Mouse (Mus musculus) urinary bladder, postnatal 36 days (tissue): Measurements from ENCODE around the gene Il17c.

Experiments
- DNase-seq, 2 experiments: peaks; one replicate each; pipeline ENCODE4 v3.0.0; 2022; ENCODE audit warnings: low spot score in 2 of 2, mixed read lengths in 1 of 2

Il17c gene

DNA sequence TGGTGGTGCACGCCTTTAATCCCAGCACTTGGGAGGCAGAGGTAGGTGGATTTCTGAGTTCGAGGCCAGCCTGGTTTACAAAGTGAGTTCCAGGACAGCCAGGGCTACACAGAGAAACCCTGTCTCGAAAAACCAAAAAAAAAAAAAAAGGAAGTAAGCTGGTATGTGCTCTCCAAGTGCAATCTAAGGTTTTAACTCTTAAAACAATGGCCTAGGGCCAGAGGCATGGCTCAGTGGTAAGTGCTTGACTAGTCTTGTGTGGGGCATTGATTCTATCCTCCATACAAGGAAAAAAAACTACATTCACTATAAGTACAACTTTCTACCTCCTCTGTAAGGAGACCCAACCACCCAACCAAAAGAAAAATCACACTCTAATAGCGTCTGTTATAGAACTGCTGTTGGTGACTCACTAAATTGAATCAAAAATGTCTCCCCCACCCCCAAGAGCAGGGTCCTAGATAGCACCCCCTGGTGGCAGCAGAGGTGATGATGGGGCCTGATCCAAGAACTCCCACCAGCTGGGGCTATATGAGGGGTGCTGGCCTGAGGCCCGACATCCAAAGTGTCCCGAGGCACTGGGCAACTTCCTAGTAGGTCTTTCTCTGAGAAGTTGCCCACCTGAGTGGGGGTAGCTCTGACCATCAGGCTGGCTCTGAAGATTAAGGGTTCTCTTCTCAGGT lies 37.5 kb downstream of the Il17c start:
- DNase-seq, result no peak

DNA sequence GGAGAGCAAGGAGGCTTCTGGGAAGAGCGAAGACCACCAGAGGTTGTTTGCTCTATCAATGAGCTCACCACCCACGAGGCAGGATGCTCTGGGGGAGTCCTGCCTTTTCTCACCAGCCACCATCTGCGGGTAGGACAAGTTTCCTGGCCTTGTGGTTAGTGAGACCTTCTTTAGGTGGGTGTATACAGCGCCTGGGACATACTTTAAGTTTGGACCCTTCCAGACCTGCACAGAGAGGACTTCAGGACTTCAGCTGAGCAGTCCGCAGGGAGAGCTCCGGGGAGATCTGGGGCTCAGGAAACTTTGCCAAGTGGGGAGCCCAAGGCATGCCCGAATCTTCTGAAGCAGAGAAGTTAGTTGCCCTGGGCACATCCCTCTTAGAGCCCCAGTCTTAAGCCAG lies 38.2 kb downstream of the Il17c start:
- DNase-seq, result no peak

GRCm38 (mm10) chr8:122460524-122461472 lies 39.0 kb downstream of the Il17c start, which contains the start of gene Snai3:
Snai3 (minus strand) TSS chr8:122460733.
- DNase-seq, result peak; percentile 64 to 65

DNA sequence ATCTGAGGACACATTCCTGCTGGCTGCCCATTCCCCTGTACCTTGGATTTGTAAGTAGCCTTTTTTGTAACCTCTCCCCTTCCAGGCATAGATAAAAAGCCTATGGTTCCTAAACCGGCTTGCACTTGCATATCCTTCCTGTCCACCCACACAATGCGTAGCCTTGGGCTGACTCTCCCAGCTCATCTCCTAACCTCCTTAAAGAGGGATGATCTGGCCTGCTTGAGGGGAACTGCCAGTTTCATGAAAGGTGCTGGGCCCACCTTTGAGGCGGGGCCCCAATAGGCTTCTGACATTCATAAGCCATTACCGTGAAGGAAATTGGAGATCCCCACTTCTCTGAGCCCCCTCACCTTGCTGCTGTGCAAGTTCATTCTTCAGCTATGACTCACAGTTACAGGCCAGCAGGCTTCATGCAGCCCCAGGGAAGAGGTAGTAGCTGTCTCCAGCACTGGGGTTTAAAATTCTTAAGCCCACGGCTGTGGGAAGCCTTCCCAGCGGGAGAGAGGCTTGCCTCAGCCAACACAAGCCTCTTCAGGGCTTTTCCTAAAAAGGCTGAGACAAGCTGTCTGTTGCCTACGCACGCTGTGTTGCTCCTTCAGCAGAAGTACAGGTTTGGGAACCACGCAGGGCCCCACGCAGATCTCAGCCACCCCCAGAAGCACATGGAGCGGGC lies 39.8 kb downstream of the Il17c start:
- DNase-seq, result no peak

GRCm38 (mm10) chr8:122462510-122462909 lies 40.7 kb downstream of the Il17c start:
- no peak for DNase-seq

GRCm38 (mm10) chr8:122463651-122464640 lies 42.1 kb downstream of the Il17c start:
- DNase-seq, result peak in 1 of 2 experiments; percentile 58

GRCm38 (mm10) chr8:122464985-122465384 lies 43.2 kb downstream of the Il17c start:
- no peak for DNase-seq

- DNase-seq, result no peak
Measured at GRCm38 (mm10) chr8:122467816-122468215, 46.0 kb downstream of the Il17c start.

DNA sequence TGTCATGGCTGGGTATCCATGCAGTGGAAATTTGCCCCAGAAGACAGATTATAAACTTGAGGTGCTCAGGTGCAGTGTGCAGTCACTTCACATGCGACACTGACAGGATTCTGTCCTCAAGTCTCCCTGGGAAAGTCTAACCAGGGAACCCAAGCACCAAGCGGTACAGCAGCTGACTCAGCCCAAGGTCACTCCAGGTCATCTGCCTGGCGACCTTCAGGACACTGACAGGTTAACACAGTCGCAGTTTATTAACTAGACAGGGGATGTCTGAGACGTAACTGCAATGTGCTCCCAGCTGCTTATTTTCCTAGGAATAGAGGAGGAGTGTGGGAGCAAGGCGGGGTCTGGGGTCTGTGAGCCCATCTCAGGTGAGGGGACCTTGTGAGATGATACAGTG lies 47.6 kb downstream of the Il17c start:
- no peak for DNase-seq

DNA sequence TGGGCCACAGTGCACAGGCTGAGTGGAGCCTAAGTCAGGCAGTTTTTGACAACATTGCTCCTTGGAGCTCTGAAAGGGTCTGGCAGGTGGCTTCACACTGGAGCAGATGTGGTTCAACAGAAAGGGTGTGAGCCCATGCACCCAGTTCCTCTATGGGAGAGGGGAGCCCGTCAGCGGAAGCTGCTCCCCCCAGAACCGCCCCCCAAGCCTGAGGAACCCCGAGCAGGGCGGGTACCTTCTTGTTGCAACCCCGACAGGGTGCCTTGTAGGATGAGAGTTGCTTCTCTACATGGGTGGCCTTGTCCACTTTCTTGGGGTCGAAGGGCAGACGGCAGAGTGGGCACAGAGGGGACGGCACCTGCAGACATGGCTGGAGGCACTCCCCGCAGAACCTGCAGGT lies 48.1 kb downstream of the Il17c start:
- DNase-seq, result no peak

DNA sequence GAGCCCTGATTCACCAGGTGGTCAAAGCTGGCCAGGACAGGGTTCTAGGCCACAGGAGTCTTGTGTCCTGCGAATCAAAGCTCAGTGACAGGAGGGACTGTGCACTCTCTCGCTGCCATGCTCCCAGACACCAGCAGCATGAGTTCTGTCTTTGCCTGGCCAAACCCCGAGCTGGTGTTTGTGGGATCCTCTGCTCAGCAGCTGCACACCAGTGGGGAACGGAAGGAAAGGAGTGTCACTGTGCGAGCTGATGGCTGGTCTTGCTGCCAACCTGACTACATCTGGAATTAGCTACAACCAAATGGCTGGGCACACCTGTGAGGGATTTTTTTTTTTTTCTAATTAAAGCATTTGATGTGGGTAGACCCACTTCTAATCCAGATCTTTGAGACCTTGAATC lies 48.9 kb downstream of the Il17c start:
- DNase-seq, result no peak
